Mouse (Mus musculus): ENCODE measurements around the gene Narfl. TPM values are rescaled to one million over a fixed set of nuclear protein-coding genes. Genes with fewer than 3 reads are reported as not detected.

Gene Narfl
- 26.5 TPM for total RNA-seq (2023)

GRCm38 (mm10) chr17:25773549-25774120 is at the start of gene Narfl:
Gene Narfl (plus strand): TSS chr17:25773776.

DNA sequence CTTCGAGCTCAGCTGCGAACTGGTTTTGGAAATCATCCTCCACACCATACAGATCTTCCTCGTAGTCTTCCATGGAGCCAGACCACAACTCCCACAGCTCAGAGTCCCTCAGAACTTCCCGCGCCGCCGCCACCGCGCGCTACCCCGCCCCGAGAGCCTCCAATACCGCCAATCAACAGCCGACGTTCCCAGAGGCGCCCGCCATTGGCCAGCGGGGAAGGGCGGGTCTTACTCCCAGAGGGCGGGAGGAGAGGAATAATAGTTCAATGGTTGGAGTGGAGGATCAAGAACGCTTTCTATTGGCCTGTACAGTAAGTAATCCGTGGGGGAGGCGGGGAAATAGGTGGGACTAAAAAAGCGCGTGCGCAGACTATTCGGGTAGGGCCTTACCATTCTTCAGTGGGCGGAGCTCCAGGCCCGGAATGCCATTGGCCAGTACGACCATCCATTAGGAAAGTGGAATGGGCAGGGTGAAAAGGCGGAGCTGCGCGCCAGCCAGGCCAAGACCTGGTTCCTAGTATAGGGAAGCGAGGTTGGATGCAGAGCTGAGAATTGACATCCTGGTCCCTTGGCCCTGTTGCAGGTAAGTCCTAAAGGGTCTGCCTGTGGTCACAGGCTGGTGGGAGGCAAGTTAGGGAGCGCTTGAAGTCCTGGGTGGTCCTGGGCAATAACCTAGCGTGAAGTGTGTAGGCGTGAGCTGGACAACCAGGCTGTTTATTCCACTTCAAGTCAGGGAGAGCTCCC is 46.1 kb upstream of the Narfl start, which contains the start of the genes Chtf18 and Rpusd1:
Chtf18 (minus strand) TSS at position 155 of the 744 bp plus-strand sequence.
Rpusd1 (plus strand) TSS at position 406 of the 744 bp plus-strand sequence.

GRCm38 (mm10) chr17:25735745-25736144 is 37.8 kb upstream of the Narfl start, which contains the start of gene Mslnl:
Gene Mslnl (plus strand): TSS chr17:25736042.

DNA sequence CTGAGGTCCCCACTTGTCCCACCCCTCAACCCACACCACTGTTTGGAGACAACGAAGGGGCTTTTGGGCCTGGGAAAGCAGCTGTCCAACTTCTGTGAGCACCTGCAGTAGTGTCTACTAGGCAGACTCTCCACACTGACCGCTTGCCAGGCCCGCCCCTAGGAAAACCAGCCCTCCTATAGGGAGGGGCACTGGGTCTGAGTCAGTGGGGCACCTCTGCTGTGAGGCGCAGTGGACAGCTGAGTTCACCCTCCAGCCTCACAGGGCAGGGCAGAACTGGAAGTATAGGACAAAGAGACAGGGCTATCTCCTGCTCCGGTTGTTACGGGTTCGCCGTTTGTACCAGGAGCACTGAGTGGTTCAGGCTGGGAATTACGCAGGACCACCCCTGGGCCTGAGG is 19.3 kb upstream of the Narfl start, which contains the start of gene Msln:
Msln (minus strand) TSS at position 138 of the 400 bp plus-strand sequence.

DNA sequence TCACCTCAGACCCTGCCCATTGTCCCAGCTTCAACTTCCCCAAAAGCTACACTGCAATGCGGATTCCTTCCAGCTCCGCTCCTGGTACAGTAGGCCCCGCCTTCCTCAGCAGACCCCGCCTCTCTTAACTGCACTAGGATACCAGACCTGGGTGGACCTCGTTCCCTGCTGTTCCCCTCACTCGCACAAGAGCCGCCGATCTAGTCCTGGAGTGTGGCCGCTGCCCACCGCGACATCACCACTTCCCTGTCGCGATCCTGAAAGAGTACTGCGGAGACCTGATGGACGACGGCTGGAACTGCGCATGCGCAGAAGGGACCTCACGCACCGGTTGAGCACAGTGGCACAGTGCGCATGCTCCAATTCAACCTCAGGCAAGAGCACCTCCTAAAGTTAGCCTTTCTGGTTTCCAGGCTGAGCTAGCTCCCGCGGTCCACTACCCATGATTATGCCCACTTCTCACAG is 11.7 kb downstream of the Narfl start, which contains the start of gene Haghl:
Haghl (minus strand) TSS at position 393 of the 465 bp plus-strand sequence.

DNA sequence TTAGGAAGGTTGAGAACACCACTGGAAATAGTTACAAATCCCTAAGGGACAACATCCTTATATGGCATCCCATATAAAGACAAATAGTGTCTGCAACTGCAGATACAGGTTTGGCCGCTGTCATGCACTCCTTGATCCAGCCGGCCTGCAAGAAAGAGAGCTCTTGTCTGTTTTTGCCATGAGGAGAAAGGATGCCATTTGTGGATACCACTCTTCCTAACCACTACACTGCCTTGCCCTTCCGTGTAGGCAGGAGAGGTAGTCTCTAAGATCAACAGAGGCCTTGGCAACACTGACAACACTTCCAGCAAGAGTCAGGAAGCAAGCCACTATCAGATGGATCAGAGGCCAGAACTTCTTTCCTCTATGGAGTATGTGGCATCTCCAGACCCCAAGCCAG is 12.7 kb downstream of the Narfl start, which contains the start of gene Ccdc78:
Ccdc78 (plus strand) TSS at position 301 of the 400 bp plus-strand sequence.

DNA sequence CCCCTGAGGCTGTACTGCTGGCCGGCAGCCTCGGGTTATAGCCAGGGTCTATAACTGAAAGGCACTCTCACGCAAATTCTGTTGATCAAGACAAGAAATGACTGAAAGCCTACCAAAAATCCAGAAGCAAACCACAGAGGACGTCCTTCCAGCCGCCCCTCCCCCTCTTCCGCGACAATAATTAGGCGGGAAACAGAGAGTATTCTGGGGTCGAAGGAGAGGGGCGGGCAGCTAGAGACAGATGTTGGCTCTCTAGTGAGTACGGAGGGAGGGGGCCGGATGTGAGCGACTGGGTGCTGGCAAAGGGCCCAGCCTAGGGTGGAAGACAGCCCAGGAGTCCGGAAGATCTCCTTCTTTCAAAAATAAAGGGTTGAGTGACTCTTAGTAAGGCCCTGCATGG is 19.0 kb downstream of the Narfl start, which contains the start of gene Fam173a:
Fam173a (minus strand) TSS at position 287 of the 400 bp plus-strand sequence.

DNA sequence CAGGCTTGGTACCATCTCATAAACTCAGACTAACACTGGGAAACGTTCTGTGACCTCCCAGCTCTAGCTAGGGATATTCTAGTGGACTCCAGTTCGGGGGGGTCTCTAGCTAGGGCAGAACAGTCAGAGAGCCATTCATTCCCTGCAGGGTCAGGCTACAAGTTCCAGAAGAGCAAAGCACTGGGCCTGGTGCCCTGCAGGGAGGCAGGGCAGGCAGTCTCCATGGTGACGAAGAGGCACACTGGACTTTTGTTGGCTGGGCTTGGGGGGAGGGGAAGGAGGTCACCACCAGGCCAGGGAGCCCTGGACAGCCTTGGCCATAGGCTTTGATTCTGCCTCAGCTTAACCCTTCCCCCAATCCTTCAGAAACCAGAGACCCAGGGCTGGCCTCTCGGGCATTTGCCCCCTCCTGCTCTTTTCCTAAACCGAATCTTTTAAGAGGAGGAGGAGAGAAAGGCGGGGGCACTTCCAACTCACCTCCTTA is 22.1 kb downstream of the Narfl start, which contains the start of gene AC134908.4:
AC134908.4 (minus strand) TSS at position 51 of the 484 bp plus-strand sequence.

GRCm38 (mm10) chr17:25796951-25797369 is 23.4 kb downstream of the Narfl start, which contains the start of gene Metrn:
Gene Metrn (minus strand): TSS chr17:25797136.

DNA sequence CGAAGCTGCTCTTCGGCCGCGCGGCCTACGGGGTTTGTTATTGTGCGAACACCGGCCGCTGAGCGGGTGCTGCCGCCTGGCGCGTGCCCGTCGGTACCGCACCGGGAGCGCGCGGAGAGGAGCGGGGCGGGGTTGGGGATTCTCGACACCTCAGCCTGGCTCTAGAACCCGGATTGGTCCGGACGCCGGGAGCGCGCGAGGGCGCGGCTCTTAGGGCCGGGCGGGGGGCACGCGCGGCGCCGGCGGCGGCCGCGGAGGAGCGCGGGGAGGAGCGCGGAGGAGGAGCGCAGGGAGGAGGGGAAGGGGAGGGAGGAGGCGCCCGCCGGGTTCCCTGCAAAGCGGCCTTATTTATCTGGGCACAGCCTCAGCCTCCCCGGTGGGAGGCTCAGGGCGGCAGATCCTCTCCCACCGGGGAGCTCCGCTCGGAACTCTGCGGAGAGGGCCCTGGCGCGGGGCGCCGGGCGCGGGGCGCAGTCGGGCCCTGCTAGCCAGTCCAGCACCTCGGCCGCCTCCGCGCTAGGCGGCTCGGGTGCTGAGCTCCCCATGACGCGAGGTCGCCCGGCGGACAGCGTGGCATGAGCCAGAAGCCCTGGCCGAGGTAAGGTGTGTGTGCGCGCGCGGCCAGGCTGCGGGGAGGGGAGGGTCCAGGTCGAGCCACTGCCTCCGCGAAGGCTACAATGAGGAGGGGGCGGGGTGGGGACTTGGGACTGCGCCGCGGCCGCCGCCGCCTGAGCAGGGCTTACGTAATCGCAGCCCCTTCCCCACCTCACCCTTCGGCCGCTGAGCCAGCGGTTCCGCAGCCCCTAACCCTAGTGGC is 35.4 kb downstream of the Narfl start, which contains the start of gene Fbxl16:
Fbxl16 (plus strand) TSS at position 297 of the 817 bp plus-strand sequence.

DNA sequence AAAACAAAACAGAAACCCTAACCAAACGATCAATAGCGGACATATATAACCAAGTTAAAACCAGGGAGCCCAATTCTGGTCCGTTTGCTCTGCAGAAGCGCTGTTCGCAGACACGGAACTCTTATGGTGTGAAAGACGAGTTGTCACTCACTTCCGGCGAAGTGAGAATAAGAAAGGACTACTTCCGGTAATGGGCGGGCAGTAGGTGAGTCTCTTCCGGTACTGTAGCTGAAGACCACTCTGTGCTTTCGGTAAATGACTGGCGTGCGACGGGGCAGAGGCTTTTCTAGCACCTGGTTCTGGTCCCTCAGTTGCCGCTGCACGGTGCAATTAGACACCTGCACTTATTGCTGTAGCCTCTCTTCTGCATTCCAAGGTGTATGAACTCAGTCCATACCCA is 49.9 kb downstream of the Narfl start, which contains the start of gene Wdr24:
Wdr24 (plus strand) TSS at position 176 of the 400 bp plus-strand sequence.

DNA sequence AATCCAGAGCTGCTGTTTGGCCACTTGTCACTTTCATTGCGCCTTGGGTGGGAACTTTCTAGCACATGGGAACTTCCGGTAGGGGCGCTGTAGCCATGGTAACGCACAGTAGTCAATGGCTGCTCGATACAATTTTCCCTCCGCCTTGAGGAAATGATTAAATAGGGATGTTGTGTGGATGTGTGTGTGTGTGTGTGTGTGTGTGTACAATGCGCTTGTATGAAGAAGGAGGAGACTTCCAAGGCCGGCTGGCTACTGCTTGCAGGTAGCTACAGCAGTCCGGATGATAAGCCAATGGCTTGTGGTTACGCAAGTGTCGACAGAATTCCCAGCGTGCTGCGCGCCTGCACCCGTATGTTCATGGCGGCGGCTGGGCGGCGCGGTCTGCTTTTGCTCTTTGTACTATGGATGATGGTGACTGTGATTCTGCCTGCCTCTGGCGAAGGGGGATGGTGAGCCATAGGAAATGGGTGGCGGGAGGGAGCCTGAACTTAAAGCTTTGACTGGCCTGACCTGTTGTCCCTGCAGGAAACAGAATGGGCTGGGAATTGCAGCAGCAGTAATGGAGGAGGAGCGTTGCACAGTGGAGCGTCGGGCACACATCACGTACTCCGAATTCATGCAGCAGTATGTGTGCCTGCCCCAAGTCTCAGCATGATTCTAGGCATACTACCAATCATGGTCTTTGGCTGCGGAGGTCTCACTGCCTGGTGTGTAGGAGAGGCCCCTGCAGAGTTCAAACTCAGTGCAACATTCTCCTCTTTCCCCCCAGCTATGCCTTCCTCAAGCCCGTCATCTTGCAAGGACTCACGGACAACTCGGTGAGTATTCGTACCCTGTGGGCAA is 55.4 kb downstream of the Narfl start, which contains the start of gene Jmjd8:
Jmjd8 (plus strand) TSS at position 156 of the 846 bp plus-strand sequence.

Other genes with a start within 250 kb of the Narfl start
- 0.43 TPM for gene Sox8, start 203.1 kb upstream of the Narfl start, total RNA-seq (2023)
- gene Lmf1, start 194.7 kb upstream of the Narfl start, total RNA-seq (2023) = 33.3 TPM
- gene Gng13, start 56.6 kb upstream of the Narfl start, total RNA-seq (2023) = not detected
- 10.9 TPM for gene Chtf18, start 46.4 kb upstream of the Narfl start, total RNA-seq (2023)
- 4.2 TPM for gene Rpusd1, start 46.1 kb upstream of the Narfl start, total RNA-seq (2023)
- not detected for gene Mslnl, start 37.7 kb upstream of the Narfl start, total RNA-seq (2023)
- gene Msln, start 19.4 kb upstream of the Narfl start, total RNA-seq (2023) = not detected
- gene Haghl, start 11.9 kb downstream of the Narfl start, total RNA-seq (2023) = 21.2 TPM
- not detected for gene Ccdc78, start 12.8 kb downstream of the Narfl start, total RNA-seq (2023)
- 44.7 TPM for gene Fam173a, start 19.1 kb downstream of the Narfl start, total RNA-seq (2023)
- gene AC134908.4, start 21.9 kb downstream of the Narfl start, total RNA-seq (2023) = not detected
- gene Metrn, start 23.4 kb downstream of the Narfl start, total RNA-seq (2023) = 22.7 TPM
- gene Fbxl16, start 35.3 kb downstream of the Narfl start, total RNA-seq (2023) = not detected
- gene Wdr24, start 49.9 kb downstream of the Narfl start, total RNA-seq (2023) = 22.7 TPM
- 32.0 TPM for gene Jmjd8, start 55.1 kb downstream of the Narfl start, total RNA-seq (2023)
- 61.9 TPM for gene Stub1, start 59.6 kb downstream of the Narfl start, total RNA-seq (2023)
- 7.2 TPM for gene Rhbdl1, start 63.5 kb downstream of the Narfl start, total RNA-seq (2023)
- 9.9 TPM for gene Gm20683, start 68.0 kb downstream of the Narfl start, total RNA-seq (2023)
- 72.3 TPM for gene Rhot2, start 71.1 kb downstream of the Narfl start, total RNA-seq (2023)
- 28.9 TPM for gene Wdr90, start 87.7 kb downstream of the Narfl start, total RNA-seq (2023)
- gene Mcrip2, start 95.0 kb downstream of the Narfl start, total RNA-seq (2023) = 8.2 TPM
- 29.2 TPM for gene Mettl26, start 101.3 kb downstream of the Narfl start, total RNA-seq (2023)
- 5.9 TPM for gene Wfikkn1, start 107.1 kb downstream of the Narfl start, total RNA-seq (2023)
- 23.6 TPM for gene Rab40c, start 146.0 kb downstream of the Narfl start, total RNA-seq (2023)
- gene Pigq, start 171.2 kb downstream of the Narfl start, total RNA-seq (2023) = 55.6 TPM
- gene Nhlrc4, start 171.2 kb downstream of the Narfl start, total RNA-seq (2023) = not detected
- not detected for gene A930017K11Rik, start 178.8 kb downstream of the Narfl start, total RNA-seq (2023)
- gene Capn15, start 212.0 kb downstream of the Narfl start, total RNA-seq (2023) = 39.1 TPM

All from CD8-positive naive resting alpha-beta T cell, adult 57 days (primary cell).